Mouse (Mus musculus) embryo, embryonic 9.5 days (tissue): ENCODE data around the gene Sez6.

Experiments
- DNase-seq: peaks from one replicate; pipeline ENCODE4 v3.0.0-alpha.2; 2017; ENCODE audit errors: extremely low spot score

Gene Sez6

GRCm38 (mm10) chr11:77906097-77906687 is 24.4 kb upstream of the Sez6 start:
- no peak for DNase-seq

- no peak for DNase-seq
Observed at GRCm38 (mm10) chr11:77906747-77907174, 23.8 kb upstream of the Sez6 start.

GRCm38 (mm10) chr11:77908468-77908867 is 22.1 kb upstream of the Sez6 start:
- no peak for DNase-seq

GRCm38 (mm10) chr11:77909376-77909775 is 21.2 kb upstream of the Sez6 start:
- DNase-seq: no peak

- no peak for DNase-seq
Observed at GRCm38 (mm10) chr11:77909776-77910175, 20.8 kb upstream of the Sez6 start.

- peak; percentile 53 for DNase-seq
Observed at GRCm38 (mm10) chr11:77913505-77913904, 17.1 kb upstream of the Sez6 start.

- no peak for DNase-seq
Observed at GRCm38 (mm10) chr11:77914598-77915260, 15.9 kb upstream of the Sez6 start.

- no peak for DNase-seq
Observed at GRCm38 (mm10) chr11:77916741-77917140, 13.9 kb upstream of the Sez6 start.

- DNase-seq: no peak
Observed at GRCm38 (mm10) chr11:77917166-77917565, 13.4 kb upstream of the Sez6 start.

GRCm38 (mm10) chr11:77923285-77923684 is 7.3 kb upstream of the Sez6 start:
- no peak for DNase-seq

GRCm38 (mm10) chr11:77925836-77926657 is 4.6 kb upstream of the Sez6 start:
- DNase-seq: no peak

GRCm38 (mm10) chr11:77926666-77927065 is 3.9 kb upstream of the Sez6 start:
- DNase-seq: no peak

- no peak for DNase-seq
Observed at GRCm38 (mm10) chr11:77927837-77928236, 2.8 kb upstream of the Sez6 start.

- no peak for DNase-seq
Observed at GRCm38 (mm10) chr11:77931541-77932433, 1.2 kb downstream of the Sez6 start.

GRCm38 (mm10) chr11:77932576-77932975 is 2.0 kb downstream of the Sez6 start:
- no peak for DNase-seq

GRCm38 (mm10) chr11:77934111-77934521 is 3.5 kb downstream of the Sez6 start:
- DNase-seq: no peak

GRCm38 (mm10) chr11:77934568-77935311 is 4.1 kb downstream of the Sez6 start:
- no peak for DNase-seq

GRCm38 (mm10) chr11:77936846-77937245 is 6.2 kb downstream of the Sez6 start:
- no peak for DNase-seq

- DNase-seq: no peak
Observed at GRCm38 (mm10) chr11:77937649-77938410, 7.2 kb downstream of the Sez6 start.

- no peak for DNase-seq
Observed at GRCm38 (mm10) chr11:77942230-77942629, 11.6 kb downstream of the Sez6 start.
